Mouse (Mus musculus) intestine, postnatal 0 days (tissue): Measurements from ENCODE around the gene Avpi1. TPM values are rescaled to one million over a fixed set of nuclear protein-coding genes. Genes with fewer than 3 reads are reported as not detected.

Experiments used
- ATAC-seq: fragments of 200-750 bp; cut with Nextera tagmentation; 2 replicates; pipeline ENCODE4 v1.8.0; 2017; ENCODE audit warnings: mild to moderate bottlenecking, moderate TSS enrichment, moderate library complexity
- H3K27ac ChIP-seq: fragments of 300-500 bp; sonication (generic); 2 replicates; pipeline ENCODE4 v1.5.1; 2014; ENCODE audit warnings: mild to moderate bottlenecking, low read depth, low read length, moderate library complexity
- H3K27me3 ChIP-seq: fragments of 300-500 bp; sonication (generic); replicated peaks from 2 replicates; pipeline ENCODE4 v1.6.1; 2014; ENCODE audit warnings: low read length, mixed read lengths; ENCODE audit not compliant: control insufficient read depth, insufficient read depth
- H3K36me3 ChIP-seq: fragments of 300-500 bp; sonication (generic); 2 replicates; pipeline ENCODE4 v1.6.1; 2014; ENCODE audit warnings: mild to moderate bottlenecking, moderate library complexity; ENCODE audit not compliant: control insufficient read depth, insufficient read depth
- H3K4me1 ChIP-seq: fragments of 300-500 bp; sonication (generic); replicated peaks from 2 replicates; pipeline ENCODE4 v1.6.1; 2014; ENCODE audit warnings: antibody characterized with exemption, low read length, mixed read lengths; ENCODE audit not compliant: control insufficient read depth, insufficient read depth
- H3K4me2 ChIP-seq: fragments of 300-500 bp; sonication (generic); replicated peaks from 2 replicates; pipeline ENCODE4 v1.6.1; 2014; ENCODE audit warnings: low read depth, mild to moderate bottlenecking, moderate library complexity
- H3K4me3 ChIP-seq: fragments of 300-500 bp; sonication (generic); 2 replicates; pipeline ENCODE4 v1.5.1; 2014; ENCODE audit warnings: low read depth, low read length
- H3K9ac ChIP-seq: fragments of 300-500 bp; sonication (generic); 2 replicates; pipeline ENCODE4 v1.6.1; 2014; ENCODE audit warnings: mild to moderate bottlenecking, low read depth, low read length
- H3K9me3 ChIP-seq: fragments of 300-500 bp; sonication (generic); 2 replicates; pipeline ENCODE4 v1.6.1; 2016; ENCODE audit warnings: mixed run types; ENCODE audit not compliant: control insufficient read depth
- CTCF ChIP-seq: sonication (generic); IDR thresholded peaks from 2 replicates; pipeline ENCODE4 v1.5.1; 2016; ENCODE audit warnings: low read depth, mild to moderate bottlenecking, control low read depth, antibody characterized with exemption, moderate library complexity
- WGBS: fragments of 180-500 bp; shearing (Covaris S2); extraction: QIAGEN DNeasy Blood & Tissue Kit; methylation state at CpG from one replicate; pipeline ENCODE4 v1.1.7; 2014; 5-methylcytosine and 5-hydroxymethylcytosine counted together
- polyA plus RNA-seq: library from polyadenylated mRNA; unstranded; fragments of >200 nt; fragmentation: Nextera tagmentation; extraction: Ambion mirVana; gene quantifications from 2 replicates; pipeline ENCODE4 v1.2.1, GENCODE M21; 2015

Avpi1 gene
- polyA plus RNA-seq, 1 experiment from 2014 or later: 39.8 TPM

GRCm38 (mm10) chr19:42104681-42105080, 24.2 kb downstream of the Avpi1 start:
- Histone ChIP-seq H3K4me1 (no peaks in the 10 kb centered on the region), H3K9ac (no peak overlapping the region), H3K27me3 (no peaks in the 10 kb centered on the region), H3K36me3 (peaks cover 48% of the 10 kb centered on the region), H3K4me2 (no peak overlapping the region), H3K9me3 (no peaks in the 10 kb centered on the region), H3K4me3 (no peak overlapping the region), H3K27ac (no peak overlapping the region)
- no peak for ATAC-seq
- 93% methylated on average over 9 of the region's 9 CpGs for WGBS
- peak; percentile 12; the same call in 1 of the 2 replicates for TF ChIP-seq CTCF

GRCm38 (mm10) chr19:42099406-42099805, 29.5 kb downstream of the Avpi1 start:
- TF ChIP-seq CTCF: no peak
- H3K27ac ChIP-seq: no peak overlapping the region
- no peaks in the 10 kb centered on the region for H3K4me1 ChIP-seq
- WGBS: 68% methylated on average over 3 of the region's 3 CpGs
- no peak overlapping the region for H3K9ac ChIP-seq
- H3K9me3 ChIP-seq: no peaks in the 10 kb centered on the region
- peaks cover 37% of the 10 kb centered on the region for H3K36me3 ChIP-seq
- no peak for ATAC-seq
- H3K4me3 ChIP-seq: no peak overlapping the region
- no peak overlapping the region for H3K4me2 ChIP-seq
- H3K27me3 ChIP-seq: no peaks in the 10 kb centered on the region

- Histone ChIP-seq H3K36me3 (peaks cover 6% of the 10 kb centered on the region; the same call in 1 of the 2 replicates), H3K27ac (peak overlapping the region; percentile 97), H3K4me3 (peak overlapping the region; percentile 82), H3K9me3 (no peaks in the 10 kb centered on the region), H3K27me3 (no peaks in the 10 kb centered on the region), H3K9ac (peak overlapping the region; percentile 87), H3K4me1 (peaks cover 8% of the 10 kb centered on the region), H3K4me2 (peak overlapping the region; percentile 75)
- peak; percentile 33; the same call in 1 of the 2 replicates for TF ChIP-seq CTCF
- under 1% methylated on average over 46 of the region's 52 CpGs for WGBS
- ATAC-seq: peak; percentile 41
These were observed 38.2 kb downstream of the Avpi1 start for GRCm38 (mm10) chr19:42090637-42091141.

GRCm38 (mm10) chr19:42089748-42090595, 38.9 kb downstream of the Avpi1 start, which contains the start of gene Pi4k2a:
TSS of gene Pi4k2a (plus strand) at chr19:42090470.
- Histone ChIP-seq H3K4me1 (peaks cover 8% of the 10 kb centered on the region), H3K36me3 (peaks cover 6% of the 10 kb centered on the region; the same call in 1 of the 2 replicates), H3K4me2 (peak within 1 kb of the TSS; percentile 75), H3K9me3 (no peaks in the 10 kb centered on the region), H3K27me3 (no peaks in the 10 kb centered on the region), H3K4me3 (peak within 1 kb of the TSS; percentile 82), H3K27ac (peak within 1 kb of the TSS; percentile 97), H3K9ac (peak within 1 kb of the TSS; percentile 87)
- no peak for TF ChIP-seq CTCF
- peak; percentile 97 for ATAC-seq
- WGBS: under 1% methylated on average over 51 of the region's 55 CpGs

- 17% methylated on average over 14 of the region's 14 CpGs for WGBS
- no peaks in the 10 kb centered on the region for H3K27me3 ChIP-seq
- peaks cover 8% of the 10 kb centered on the region for H3K4me1 ChIP-seq
- no peaks in the 10 kb centered on the region for H3K9me3 ChIP-seq
- no peak for ATAC-seq
- H3K4me2 ChIP-seq: peak overlapping the region; percentile 56
- H3K9ac ChIP-seq: no peak overlapping the region
- H3K4me3 ChIP-seq: peak overlapping the region; percentile 82; the same call in 1 of the 2 replicates
- TF ChIP-seq CTCF: peak; percentile 38
- peaks cover 6% of the 10 kb centered on the region; the same call in 1 of the 2 replicates for H3K36me3 ChIP-seq
- peak overlapping the region; percentile 77 for H3K27ac ChIP-seq
These were observed 39.6 kb downstream of the Avpi1 start for GRCm38 (mm10) chr19:42089103-42089747.

GRCm38 (mm10) chr19:42086166-42086565, 42.7 kb downstream of the Avpi1 start, which contains the start of gene Morn4:
TSS of gene Morn4 (minus strand) at chr19:42086357.
- Histone ChIP-seq H3K27me3 (no peaks in the 10 kb centered on the region), H3K36me3 (no peaks in the 10 kb centered on the region), H3K4me2 (peak within 1 kb of the TSS; percentile 71), H3K4me3 (peak within 1 kb of the TSS; percentile 54), H3K9ac (peak within 1 kb of the TSS; percentile 0; the same call in 1 of the 2 replicates), H3K27ac (no peak within 1 kb of the TSS), H3K9me3 (no peaks in the 10 kb centered on the region), H3K4me1 (peaks cover 1% of the 10 kb centered on the region; the same call in 1 of the 2 replicates)
- no peak for ATAC-seq
- WGBS: 1% methylated on average over 21 of the region's 21 CpGs
- no peak for TF ChIP-seq CTCF
